Mouse (Mus musculus) cortical plate, adult 2 months (tissue): ENCODE data around the gene Pced1b.
"Not testable (repeated sequence)": the region's sequence is repeated elsewhere in the genome, so short reads cannot be mapped to it uniquely, and the experiment has no call there.

Experiments used
- CTCF ChIP-seq: fragments of 200-500 bp; IDR thresholded peaks from 2 replicates; pipeline ENCODE4 v1.5.1; 2011; ENCODE audit warnings: mild to moderate bottlenecking, control low read depth, low read length; ENCODE audit not compliant: insufficient read depth; ENCODE audit errors: extremely low read depth
- POLR2A ChIP-seq: fragments of 200-500 bp; IDR thresholded peaks from 2 replicates; pipeline ENCODE4 v1.6.1; 2011; ENCODE audit warnings: mild to moderate bottlenecking, low read length, control low read depth; ENCODE audit not compliant: insufficient read depth; ENCODE audit errors: extremely low read depth

GRCm38 (mm10) chr15:97364271-97364670 is 117.4 kb downstream of the Pced1b start:
- not testable (repeated sequence) for TF ChIP-seq CTCF, POLR2A
